Mouse (Mus musculus) kidney, embryonic 16.5 days (tissue): ENCODE measurements around the gene Tcta. TPM values are rescaled to one million over a fixed set of nuclear protein-coding genes. Genes with fewer than 3 reads are reported as not detected.

Source experiments
- ATAC-seq: fragments of 200-750 bp; cut with Nextera tagmentation; 2 replicates; pipeline ENCODE4 v1.8.0; 2017; ENCODE audit warnings: moderate TSS enrichment; ENCODE audit not compliant: low FRiP score, low TSS enrichment
- H3K27ac ChIP-seq: fragments of 300-500 bp; sonication (generic); 2 replicates; pipeline ENCODE4 v1.5.1; 2014; ENCODE audit warnings: low read length
- H3K27me3 ChIP-seq: fragments of 300-500 bp; sonication (generic); 2 replicates; pipeline ENCODE4 v1.6.1; 2014; ENCODE audit warnings: low read length, control low read depth, mixed read lengths; ENCODE audit not compliant: insufficient read depth
- H3K36me3 ChIP-seq: fragments of 300-500 bp; sonication (generic); 2 replicates; pipeline ENCODE4 v1.6.1; 2014; ENCODE audit warnings: low read length, control low read depth, mixed read lengths; ENCODE audit not compliant: insufficient read depth
- H3K4me1 ChIP-seq: fragments of 300-500 bp; sonication (generic); 2 replicates; pipeline ENCODE4 v1.6.1; 2014; ENCODE audit warnings: low read length, control low read depth, mixed read lengths; ENCODE audit not compliant: insufficient read depth
- H3K4me2 ChIP-seq: fragments of 300-500 bp; sonication (generic); replicated peaks from 2 replicates; pipeline ENCODE4 v1.6.1; 2014; ENCODE audit warnings: low read depth, low read length
- H3K4me3 ChIP-seq: fragments of 300-500 bp; sonication (generic); 2 replicates; pipeline ENCODE4 v1.5.1; 2014; ENCODE audit warnings: mild to moderate bottlenecking, low read length
- H3K9ac ChIP-seq: fragments of 300-500 bp; sonication (generic); replicated peaks from 2 replicates; pipeline ENCODE4 v1.6.1; 2014; ENCODE audit warnings: low read length
- H3K9me3 ChIP-seq: fragments of 300-500 bp; sonication (generic); 2 replicates; pipeline ENCODE4 v1.6.1; 2016; ENCODE audit warnings: low read length, control low read depth
- WGBS: fragments of 180-500 bp; shearing (Covaris S2); extraction: QIAGEN DNeasy Blood & Tissue Kit; methylation state at CpG from one replicate; pipeline ENCODE4 v1.1.7; 2014; 5-methylcytosine and 5-hydroxymethylcytosine counted together
- polyA plus RNA-seq: library from polyadenylated mRNA; unstranded; fragments of >200 nt; fragmentation: Nextera tagmentation; extraction: Ambion mirVana; gene quantifications from 2 replicates; pipeline ENCODE4 v1.2.1, GENCODE M21; 2015

The Tcta gene
- 34.9 and 38.9 TPM in 2 replicates for polyA plus RNA-seq

DNA sequence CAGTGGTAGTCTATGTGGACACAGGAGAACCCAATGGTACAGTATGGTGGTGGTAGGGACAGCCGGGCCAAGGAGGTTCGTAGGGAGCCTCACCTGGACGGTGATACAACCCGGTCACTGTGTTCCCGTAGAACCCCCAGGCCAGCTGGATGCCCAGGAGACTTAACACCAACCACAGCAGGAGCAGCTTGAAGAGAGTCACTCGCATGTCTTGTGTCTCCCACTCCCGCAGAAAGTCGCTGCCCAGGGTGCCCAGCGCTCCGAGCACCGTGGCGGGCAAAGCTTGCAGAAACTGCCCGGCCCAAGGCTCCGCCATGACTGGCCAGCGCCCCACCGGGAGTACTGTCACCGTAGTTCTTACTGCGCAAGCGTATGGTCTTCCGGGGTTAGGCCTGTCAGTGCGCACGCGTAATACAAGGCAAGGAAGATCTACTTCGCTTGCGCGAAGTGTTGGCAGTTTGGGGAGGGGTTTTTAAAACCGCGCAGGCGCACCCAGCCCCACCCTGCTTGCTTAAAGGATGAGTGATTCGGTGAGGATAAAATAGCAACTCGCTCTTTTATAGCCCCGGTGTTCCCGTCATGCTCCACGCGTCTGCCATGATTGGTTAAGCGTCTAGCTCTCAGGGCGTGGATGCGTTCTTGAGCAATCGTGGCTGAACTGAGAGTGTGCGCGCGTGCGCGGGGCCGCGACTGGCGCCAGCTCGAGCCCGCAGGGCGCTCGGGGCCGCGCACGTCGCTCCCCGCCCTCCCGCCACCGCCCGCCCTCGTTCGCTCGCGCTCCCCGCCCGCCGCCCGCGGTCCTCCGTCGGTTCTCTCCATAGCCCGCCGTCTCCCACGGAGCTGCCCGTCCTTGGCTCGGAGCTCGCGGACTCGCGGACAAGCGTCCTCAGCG is at the start of gene Tcta, which contains the start of gene Rhoa:
Gene Tcta (minus strand): TSS at position 532 of the 892 bp plus-strand sequence.
Gene Rhoa (plus strand): TSS at position 501 of the 892 bp plus-strand sequence.
- peaks cover 22% of the 10 kb centered on the region for H3K36me3 ChIP-seq
- H3K4me2 ChIP-seq: peak within 1 kb of the TSS; percentile 88
- no peaks in the 10 kb centered on the region for H3K27me3 ChIP-seq
- H3K9ac ChIP-seq: peak within 1 kb of the TSS; percentile 97
- H3K9me3 ChIP-seq: no peaks in the 10 kb centered on the region
- H3K27ac ChIP-seq: peak within 1 kb of the TSS; percentile 100
- ATAC-seq: peak; percentile 97
- under 1% methylated on average over 72 of the region's 81 CpGs for WGBS
- H3K4me3 ChIP-seq: peak within 1 kb of the TSS; percentile 92
- H3K4me1 ChIP-seq: peaks cover 41% of the 10 kb centered on the region

DNA sequence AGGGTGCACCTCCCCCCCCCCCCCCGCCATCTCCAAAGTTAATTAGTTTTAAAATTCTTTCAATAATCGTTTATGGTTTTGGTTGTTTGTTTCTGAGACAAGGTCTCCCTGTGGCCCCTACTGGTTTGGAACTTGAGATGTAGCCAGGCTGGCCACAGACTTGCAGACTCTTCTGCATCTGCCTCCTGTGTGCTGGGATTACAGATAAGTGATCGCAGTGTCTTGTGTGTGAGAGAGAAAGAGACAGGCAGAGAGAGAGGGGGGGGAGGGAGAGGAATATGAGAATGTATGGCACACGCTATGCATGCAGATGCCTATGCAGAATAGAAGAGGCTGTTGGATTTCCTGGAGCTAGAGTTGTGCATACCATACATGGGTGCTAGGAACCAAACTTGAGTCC is 43.8 kb upstream of the Tcta start:
- Histone ChIP-seq H3K4me3 (no peak overlapping the region), H3K9me3 (no peaks in the 10 kb centered on the region), H3K27me3 (no peaks in the 10 kb centered on the region), H3K36me3 (peaks cover 42% of the 10 kb centered on the region), H3K27ac (no peak overlapping the region), H3K4me2 (no peak overlapping the region), H3K9ac (no peak overlapping the region), H3K4me1 (peaks cover 20% of the 10 kb centered on the region)
- no peak for ATAC-seq
- WGBS: 99% methylated on average over 4 of the region's 4 CpGs

DNA sequence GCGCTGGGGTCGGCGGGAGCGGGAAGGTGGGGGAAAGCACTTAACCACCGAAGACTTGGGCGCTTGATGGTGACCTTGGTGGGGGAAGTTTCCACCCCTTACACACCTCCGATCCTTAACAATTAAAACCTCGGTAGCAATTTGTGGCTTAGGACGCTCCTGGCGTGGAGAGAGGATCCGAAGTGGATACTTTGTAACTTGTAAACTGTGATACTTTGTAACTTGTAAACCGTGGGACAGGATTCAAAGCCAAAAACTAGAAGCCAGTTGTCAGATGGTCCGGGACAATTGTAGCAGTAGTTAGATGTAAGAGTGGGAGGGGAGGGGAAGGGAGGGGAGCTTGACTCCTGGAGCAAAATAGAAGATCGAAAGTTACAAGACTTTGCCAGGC is 42.3 kb upstream of the Tcta start:
- Histone ChIP-seq H3K9me3 (no peaks in the 10 kb centered on the region), H3K27me3 (no peaks in the 10 kb centered on the region), H3K4me2 (peak overlapping the region; percentile 80), H3K9ac (peak overlapping the region; percentile 75), H3K4me1 (peaks cover 20% of the 10 kb centered on the region), H3K27ac (peak overlapping the region; percentile 96), H3K4me3 (peak overlapping the region; percentile 63), H3K36me3 (peaks cover 28% of the 10 kb centered on the region)
- 3% methylated on average over 14 of the region's 14 CpGs for WGBS
- no peak for ATAC-seq

DNA sequence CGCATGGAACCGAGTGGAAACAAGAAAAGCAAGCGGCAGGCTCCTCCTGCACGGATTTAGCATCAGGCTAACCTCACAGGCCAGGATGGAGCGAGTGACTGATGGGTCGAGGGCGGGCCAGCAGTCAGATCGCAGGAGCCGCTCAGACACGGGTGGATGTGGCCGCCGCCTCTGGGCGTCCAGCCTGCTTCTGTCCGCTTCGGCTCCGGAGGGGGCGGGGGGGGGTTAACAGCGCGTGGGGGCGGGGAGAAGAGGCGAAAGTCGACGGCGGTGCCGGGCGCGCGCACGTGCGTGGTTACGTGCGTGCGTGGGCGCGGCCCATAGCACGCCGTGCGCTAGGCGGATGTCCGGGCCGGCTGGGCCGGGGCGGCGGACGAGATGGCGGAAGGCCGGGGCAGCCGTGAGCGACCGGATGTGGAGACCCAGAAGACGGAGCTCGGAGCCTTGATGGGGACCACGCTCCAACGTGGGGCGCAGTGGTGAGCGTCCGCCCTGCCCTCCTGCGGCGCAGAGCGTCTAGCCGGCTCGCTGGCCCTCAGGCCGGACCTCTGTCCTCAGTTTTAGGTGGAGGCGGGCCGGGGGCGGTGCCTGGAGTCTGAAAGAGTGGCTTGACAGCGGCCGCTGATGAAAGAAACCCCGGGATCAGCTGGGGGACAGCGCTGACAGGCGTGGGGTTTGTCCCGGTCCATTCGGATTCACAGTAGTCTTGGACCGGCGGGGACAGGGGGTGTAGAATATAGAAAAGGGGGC is 41.8 kb upstream of the Tcta start, which contains the start of gene Usp4:
Gene Usp4 (plus strand): TSS at position 314 of the 750 bp plus-strand sequence.
- peak; percentile 96 for ATAC-seq
- under 1% methylated on average over 69 of the region's 75 CpGs for WGBS

DNA sequence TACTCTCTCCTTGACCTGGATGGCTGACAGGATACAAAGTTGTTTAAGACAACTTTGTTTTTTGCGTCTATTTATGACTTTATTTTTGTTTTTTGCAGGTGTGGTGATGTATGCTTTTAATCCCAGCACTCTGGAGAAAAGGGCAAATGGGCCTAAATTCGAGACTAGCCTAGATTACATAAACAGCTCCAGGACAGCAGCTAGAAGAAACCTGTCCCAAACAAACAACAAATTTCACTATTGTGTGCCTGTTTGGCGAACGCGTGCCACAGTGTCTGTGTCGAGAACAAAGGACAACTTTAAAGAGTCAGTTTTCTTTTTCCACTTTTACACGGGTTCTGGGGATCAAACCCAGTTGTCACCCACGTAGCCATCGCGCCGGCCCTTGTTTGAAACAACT is 41.1 kb upstream of the Tcta start:
- Histone ChIP-seq H3K36me3 (peaks cover 16% of the 10 kb centered on the region), H3K27me3 (no peaks in the 10 kb centered on the region), H3K4me2 (peak overlapping the region; percentile 80), H3K4me3 (peak overlapping the region; percentile 63), H3K27ac (peak overlapping the region; percentile 96), H3K9ac (peak overlapping the region; percentile 75), H3K9me3 (no peaks in the 10 kb centered on the region), H3K4me1 (peaks cover 26% of the 10 kb centered on the region)
- ATAC-seq: no peak
- WGBS: 3% methylated on average over 11 of the region's 11 CpGs

More for the DNA sequence above, 41.8 kb upstream of the Tcta start, which contains the start of gene Usp4:
- peak within 1 kb of the TSS; percentile 80 for H3K4me2 ChIP-seq
- peaks cover 21% of the 10 kb centered on the region for H3K4me1 ChIP-seq
- H3K36me3 ChIP-seq: peaks cover 23% of the 10 kb centered on the region
- peak within 1 kb of the TSS; percentile 75 for H3K9ac ChIP-seq
- peak within 1 kb of the TSS; percentile 96 for H3K27ac ChIP-seq
- H3K9me3 ChIP-seq: no peaks in the 10 kb centered on the region
- H3K27me3 ChIP-seq: no peaks in the 10 kb centered on the region
- H3K4me3 ChIP-seq: peak within 1 kb of the TSS; percentile 63

DNA sequence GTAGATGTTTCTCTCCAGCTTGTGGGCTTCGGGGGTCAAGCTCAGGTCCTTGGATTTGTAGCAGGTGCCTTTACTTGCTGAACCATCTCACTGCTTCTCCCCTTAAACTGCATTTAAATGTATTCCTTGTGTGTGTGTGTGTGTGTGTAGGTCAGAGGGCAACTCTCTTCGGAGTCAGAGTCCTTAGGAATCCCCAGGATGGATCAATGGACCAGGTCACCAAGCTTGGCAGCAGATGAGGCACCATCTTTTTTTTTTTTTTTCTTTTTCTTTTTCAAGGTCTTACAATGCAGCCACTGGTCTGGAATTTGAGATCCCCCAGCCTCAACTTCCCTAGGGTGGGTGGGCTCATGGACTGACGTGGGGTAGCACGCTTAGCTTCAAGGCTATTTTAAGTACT is 38.5 kb upstream of the Tcta start:
- WGBS: 82% methylated on average over 4 of the region's 4 CpGs
- H3K36me3 ChIP-seq: no peaks in the 10 kb centered on the region

DNA sequence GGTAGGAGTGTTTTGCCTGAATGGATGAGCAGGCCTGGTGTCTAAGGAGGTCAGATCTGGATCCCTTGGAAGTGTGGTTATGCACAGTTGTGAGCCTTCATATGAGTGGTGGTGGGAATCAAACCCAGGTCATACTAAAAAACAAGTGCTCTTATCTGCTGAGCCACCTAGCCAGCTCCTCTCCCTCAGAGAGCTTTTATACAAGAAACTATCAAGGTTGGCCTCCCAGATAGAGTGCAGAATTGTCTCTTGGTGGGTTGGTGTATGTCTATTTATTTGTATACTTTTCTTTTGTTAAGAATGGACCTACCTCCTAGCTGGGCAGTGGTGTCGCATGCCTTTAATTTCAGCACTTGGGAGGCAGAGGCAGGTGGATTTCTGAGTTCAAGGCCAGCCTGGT is 37.9 kb upstream of the Tcta start:
- WGBS: 100% methylated on average over 1 of the region's 1 CpGs
- Histone ChIP-seq H3K4me1 (peaks cover 43% of the 10 kb centered on the region), H3K27me3 (no peaks in the 10 kb centered on the region), H3K27ac (peak overlapping the region; percentile 5; the same call in 1 of the 2 replicates), H3K4me2 (no peak overlapping the region), H3K9ac (no peak overlapping the region), H3K36me3 (no peaks in the 10 kb centered on the region), H3K9me3 (no peaks in the 10 kb centered on the region), H3K4me3 (no peak overlapping the region)
- no peak for ATAC-seq

More for the DNA sequence above, 38.5 kb upstream of the Tcta start:
- Histone ChIP-seq H3K27me3 (no peaks in the 10 kb centered on the region), H3K4me2 (no peak overlapping the region), H3K4me1 (peaks cover 46% of the 10 kb centered on the region), H3K9ac (no peak overlapping the region), H3K27ac (no peak overlapping the region), H3K9me3 (no peaks in the 10 kb centered on the region), H3K4me3 (no peak overlapping the region)
- ATAC-seq: no peak

DNA sequence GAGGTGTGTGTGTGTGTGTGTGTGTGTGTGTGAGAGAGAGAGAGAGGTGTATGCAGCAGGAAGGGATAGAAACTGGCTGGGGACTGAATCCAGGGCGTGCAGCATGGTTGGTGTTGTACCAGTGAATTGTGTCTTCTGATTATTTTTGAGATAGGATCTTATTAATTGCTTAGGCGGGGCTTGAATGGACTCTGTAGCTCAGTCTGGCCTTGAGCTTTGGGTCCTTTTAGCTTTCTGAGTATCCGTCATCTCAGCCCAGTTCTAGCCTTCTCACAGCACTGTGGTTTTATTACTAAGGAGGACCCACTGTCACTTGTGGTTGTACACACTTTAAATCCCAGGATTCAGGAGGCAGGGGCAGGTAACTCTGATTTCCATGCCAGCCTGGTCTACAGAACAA is 37.4 kb upstream of the Tcta start:
- Histone ChIP-seq H3K27me3 (no peaks in the 10 kb centered on the region), H3K9me3 (no peaks in the 10 kb centered on the region), H3K4me3 (no peak overlapping the region), H3K4me2 (no peak overlapping the region), H3K4me1 (peaks cover 43% of the 10 kb centered on the region), H3K27ac (peak overlapping the region; percentile 5; the same call in 1 of the 2 replicates), H3K9ac (no peak overlapping the region), H3K36me3 (no peaks in the 10 kb centered on the region)
- WGBS: 69% methylated on average over 3 of the region's 3 CpGs
- ATAC-seq: no peak

DNA sequence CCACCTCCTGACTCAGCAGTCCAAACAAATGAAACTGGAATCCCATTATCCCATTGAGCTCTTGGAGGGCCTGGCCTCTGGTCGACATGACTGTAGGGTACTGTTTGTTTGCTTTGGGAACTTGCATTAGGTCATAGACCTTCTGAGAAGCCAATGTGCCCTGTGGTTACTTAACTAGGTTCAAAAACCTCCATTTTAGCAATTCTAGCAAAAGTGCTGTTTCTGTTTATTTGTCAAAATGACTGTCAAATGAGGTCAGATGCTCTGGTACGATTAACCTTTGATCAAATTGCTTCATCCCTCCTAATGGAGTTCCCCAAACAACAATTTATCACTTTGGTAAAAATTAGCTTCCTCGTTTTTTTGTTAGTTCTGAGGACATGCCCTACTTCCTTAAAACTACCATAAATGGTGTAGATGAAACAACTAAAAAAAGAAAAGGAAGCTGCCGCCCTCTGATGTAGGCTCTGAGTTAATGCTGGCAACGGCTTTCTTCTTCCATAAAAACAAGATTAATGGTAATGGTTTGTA is 36.4 kb upstream of the Tcta start:
- Histone ChIP-seq H3K4me1 (peaks cover 45% of the 10 kb centered on the region), H3K27me3 (no peaks in the 10 kb centered on the region), H3K9ac (no peak overlapping the region), H3K27ac (peak overlapping the region; percentile 84), H3K9me3 (no peaks in the 10 kb centered on the region), H3K4me2 (no peak overlapping the region), H3K36me3 (0 out of 2 replicates have a peak, but pooled peaks cover 2% of the 10 kb centered on the region), H3K4me3 (no peak overlapping the region)
- no peak for ATAC-seq
- WGBS: 31% methylated on average over 5 of the region's 5 CpGs
